Mouse (Mus musculus) spleen, postnatal 4 days (tissue): ENCODE measurements around the gene Zdhhc24.
"Not testable (repeated sequence)": the region's sequence is repeated elsewhere in the genome, so short reads cannot be mapped to it uniquely, and the experiment has no call there.

Experiments
- DNase-seq, 2 experiments: peaks; one replicate each; pipeline ENCODE4 v3.0.0; 2022; ENCODE audit warnings: low spot score in 2 of 2

Gene Zdhhc24

GRCm38 (mm10) chr19:4878405-4879323 lies at the start of gene Zdhhc24:
TSS of gene Zdhhc24 (plus strand) at chr19:4878668.
- peak; percentile 97 to 98 for DNase-seq

GRCm38 (mm10) chr19:4829156-4829555 lies 49.3 kb upstream of the Zdhhc24 start:
- DNase-seq, result no peak

- no peak for DNase-seq
Observed at GRCm38 (mm10) chr19:4833977-4834376, 44.5 kb upstream of the Zdhhc24 start.

GRCm38 (mm10) chr19:4836096-4836495 lies 42.4 kb upstream of the Zdhhc24 start:
- DNase-seq, result no peak

- DNase-seq, result no peak
Observed at GRCm38 (mm10) chr19:4837049-4837448, 41.4 kb upstream of the Zdhhc24 start.

GRCm38 (mm10) chr19:4838526-4839140 lies 39.8 kb upstream of the Zdhhc24 start:
- DNase-seq, result no peak

GRCm38 (mm10) chr19:4839149-4839548 lies 39.3 kb upstream of the Zdhhc24 start, which contains the start of the genes Ccs and Ccdc87:
TSS of gene Ccs (minus strand) at chr19:4839332.
TSS of gene Ccdc87 (plus strand) at chr19:4839366.
- peak; percentile 95 to 97 for DNase-seq

GRCm38 (mm10) chr19:4840848-4841247 lies 37.6 kb upstream of the Zdhhc24 start:
- no peak for DNase-seq

GRCm38 (mm10) chr19:4842611-4843010 lies 35.9 kb upstream of the Zdhhc24 start:
- DNase-seq, result no peak

- no peak for DNase-seq
Observed at GRCm38 (mm10) chr19:4845846-4846245, 32.6 kb upstream of the Zdhhc24 start.

- no peak for DNase-seq
Observed at GRCm38 (mm10) chr19:4847490-4847889, 31.0 kb upstream of the Zdhhc24 start.

- DNase-seq, result no peak
Observed at GRCm38 (mm10) chr19:4849800-4850199, 28.7 kb upstream of the Zdhhc24 start.

- no peak for DNase-seq
Observed at GRCm38 (mm10) chr19:4850281-4850680, 28.2 kb upstream of the Zdhhc24 start.

- DNase-seq, result peak; percentile 73 to 81
Observed at GRCm38 (mm10) chr19:4854552-4855469, 23.7 kb upstream of the Zdhhc24 start, which contains the start of gene Ctsf. TSS of gene Ctsf (plus strand) at chr19:4855130.

- DNase-seq, result no peak
Observed at GRCm38 (mm10) chr19:4855470-4855820, 23.0 kb upstream of the Zdhhc24 start.

GRCm38 (mm10) chr19:4855951-4856350 lies 22.5 kb upstream of the Zdhhc24 start:
- DNase-seq, result no peak

GRCm38 (mm10) chr19:4859081-4859480 lies 19.4 kb upstream of the Zdhhc24 start:
- DNase-seq, result peak; percentile 78 to 80

GRCm38 (mm10) chr19:4863048-4863447 lies 15.4 kb upstream of the Zdhhc24 start:
- DNase-seq, result no peak

- no peak for DNase-seq
Observed at GRCm38 (mm10) chr19:4865147-4865546, 13.3 kb upstream of the Zdhhc24 start.

- DNase-seq, result not testable (repeated sequence)
Observed at GRCm38 (mm10) chr19:4874613-4875012, 3.9 kb upstream of the Zdhhc24 start.

- DNase-seq, result no peak
Observed at GRCm38 (mm10) chr19:4876241-4876640, 2.2 kb upstream of the Zdhhc24 start.

- no peak for DNase-seq
Observed at GRCm38 (mm10) chr19:4876755-4877154, 1.7 kb upstream of the Zdhhc24 start.
